Mouse (Mus musculus) stomach, postnatal 0 days (tissue): ENCODE measurements around the gene Kcnj11. TPM values are rescaled to one million over a fixed set of nuclear protein-coding genes. Genes with fewer than 3 reads are reported as not detected.
A peak's percentile ranks its signal among the peaks of the same experiment; 100 is the strongest.

Experiments used
- ATAC-seq: fragments of 200-750 bp; cut with Nextera tagmentation; 2 replicates; pipeline ENCODE4 v1.8.0; 2017; ENCODE audit not compliant: low FRiP score, low TSS enrichment
- DNase-seq: peaks from one replicate; pipeline ENCODE4 v3.0.0-alpha.2; 2016; ENCODE audit warnings: low spot score
- H3K27ac ChIP-seq: fragments of 300-500 bp; sonication (generic); replicated peaks from 2 replicates; pipeline ENCODE4 v1.5.1; 2014; ENCODE audit warnings: mild to moderate bottlenecking, control low read depth
- H3K27me3 ChIP-seq: fragments of 300-500 bp; sonication (generic); 2 replicates; pipeline ENCODE4 v1.6.1; 2014; ENCODE audit warnings: low read length; ENCODE audit not compliant: control insufficient read depth, insufficient read depth
- H3K36me3 ChIP-seq: fragments of 300-500 bp; sonication (generic); 2 replicates; pipeline ENCODE4 v1.6.1; 2014; ENCODE audit warnings: low read length, mixed read lengths; ENCODE audit not compliant: control insufficient read depth, insufficient read depth
- H3K4me1 ChIP-seq: fragments of 300-500 bp; sonication (generic); replicated peaks from 2 replicates; pipeline ENCODE4 v1.6.1; 2014; ENCODE audit warnings: antibody characterized with exemption; ENCODE audit not compliant: control insufficient read depth, insufficient read depth
- H3K4me2 ChIP-seq: fragments of 300-500 bp; sonication (generic); replicated peaks from 2 replicates; pipeline ENCODE4 v1.6.1; 2014; ENCODE audit warnings: low read depth, mild to moderate bottlenecking, control low read depth, moderate library complexity
- H3K4me3 ChIP-seq: fragments of 300-500 bp; sonication (generic); 2 replicates; pipeline ENCODE4 v1.5.1; 2014; ENCODE audit warnings: low read depth, low read length, control low read depth
- H3K9ac ChIP-seq: fragments of 300-500 bp; sonication (generic); 2 replicates; pipeline ENCODE4 v1.6.1; 2014; ENCODE audit warnings: mild to moderate bottlenecking, low read length, control low read depth, mixed read lengths
- H3K9me3 ChIP-seq: fragments of 300-500 bp; sonication (generic); 2 replicates; pipeline ENCODE4 v1.6.1; 2016; ENCODE audit warnings: low read length; ENCODE audit not compliant: control insufficient read depth
- CTCF ChIP-seq: IDR thresholded peaks from 2 replicates; pipeline ENCODE4 v1.5.1; 2016; ENCODE audit warnings: antibody characterized with exemption, low read depth, mild to moderate bottlenecking, moderate library complexity
- EP300 ChIP-seq: optimal IDR thresholded peaks from 2 replicates; pipeline ENCODE3; 2016; ENCODE audit warnings: antibody characterized with exemption
- WGBS: fragments of 180-500 bp; shearing (Covaris S2); extraction: QIAGEN DNeasy Blood & Tissue Kit; methylation state at CpG from one replicate; pipeline ENCODE4 v1.1.7; 2014; 5-methylcytosine and 5-hydroxymethylcytosine counted together
- polyA plus RNA-seq: library from polyadenylated mRNA; unstranded; fragments of >200 nt; fragmentation: Nextera tagmentation; extraction: Ambion mirVana; gene quantifications from 2 replicates; pipeline ENCODE4 v1.2.1, GENCODE M21; 2015

The Kcnj11 gene
- polyA plus RNA-seq, 1 experiment from 2014 or later = 0.61 TPM

DNA sequence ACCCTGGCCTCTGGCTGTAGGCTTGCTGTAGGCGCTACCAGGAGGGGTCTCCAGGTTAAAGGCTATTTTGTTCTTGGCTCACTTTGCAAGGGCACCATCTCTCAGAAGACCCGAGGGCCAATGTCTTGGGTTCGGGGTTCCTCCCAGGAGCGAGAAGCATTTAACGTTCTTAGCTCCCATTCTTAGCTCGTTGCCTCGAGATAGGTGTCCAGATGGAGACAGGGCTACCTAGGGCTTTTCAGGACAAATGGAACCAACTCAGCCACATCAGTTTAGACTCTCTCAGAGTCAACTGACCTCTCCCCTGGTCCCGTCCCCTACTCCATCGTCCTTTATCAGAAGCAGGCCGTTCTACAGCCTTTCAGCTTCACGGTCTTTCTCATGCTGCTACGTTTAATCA, 31.7 kb upstream of the Kcnj11 start:
- H3K4me1 ChIP-seq = no peaks in the 10 kb centered on the region
- no peak overlapping the region for H3K4me2 ChIP-seq
- no peak overlapping the region for H3K4me3 ChIP-seq
- DNase-seq (no peak), ATAC-seq (no peak)
- no peaks in the 10 kb centered on the region for H3K9me3 ChIP-seq
- no peak overlapping the region for H3K27ac ChIP-seq
- WGBS = 86% methylated on average over 12 of the region's 12 CpGs
- no peak overlapping the region for H3K9ac ChIP-seq
- no peaks in the 10 kb centered on the region for H3K27me3 ChIP-seq
- no peaks in the 10 kb centered on the region for H3K36me3 ChIP-seq
- TF ChIP-seq CTCF = no peak
- no peak for TF ChIP-seq EP300

DNA sequence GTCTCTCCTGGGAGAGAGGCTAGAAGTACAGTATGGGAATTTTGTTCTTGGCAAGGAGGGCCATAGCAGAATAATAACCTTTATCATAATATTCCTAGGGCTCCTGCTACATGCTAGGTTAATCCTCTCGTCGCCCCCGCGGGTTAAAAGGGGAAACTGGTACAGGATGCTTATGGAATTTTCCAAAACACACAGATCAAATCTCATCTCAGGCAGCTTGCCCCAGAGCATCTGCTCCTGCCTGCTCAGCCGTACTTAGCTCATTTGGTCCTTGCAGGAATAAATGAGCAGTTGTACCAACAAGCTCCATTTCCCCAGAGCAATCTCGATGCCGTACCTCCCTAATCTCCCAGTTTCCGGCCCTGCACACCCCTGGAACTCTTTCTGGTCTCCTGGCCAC, 31.2 kb upstream of the Kcnj11 start:
- ATAC-seq = no peak
- H3K9ac ChIP-seq = no peak overlapping the region
- TF ChIP-seq CTCF (no peak), EP300 (no peak)
- no peaks in the 10 kb centered on the region for H3K4me1 ChIP-seq
- peak overlapping the region; percentile 53; the same call in 1 of the 2 replicates for H3K27ac ChIP-seq
- no peak for DNase-seq
- H3K27me3 ChIP-seq = no peaks in the 10 kb centered on the region
- no peak overlapping the region for H3K4me2 ChIP-seq
- no peaks in the 10 kb centered on the region for H3K9me3 ChIP-seq
- H3K36me3 ChIP-seq = no peaks in the 10 kb centered on the region
- 59% methylated on average over 8 of the region's 8 CpGs for WGBS
- H3K4me3 ChIP-seq = no peak overlapping the region

DNA sequence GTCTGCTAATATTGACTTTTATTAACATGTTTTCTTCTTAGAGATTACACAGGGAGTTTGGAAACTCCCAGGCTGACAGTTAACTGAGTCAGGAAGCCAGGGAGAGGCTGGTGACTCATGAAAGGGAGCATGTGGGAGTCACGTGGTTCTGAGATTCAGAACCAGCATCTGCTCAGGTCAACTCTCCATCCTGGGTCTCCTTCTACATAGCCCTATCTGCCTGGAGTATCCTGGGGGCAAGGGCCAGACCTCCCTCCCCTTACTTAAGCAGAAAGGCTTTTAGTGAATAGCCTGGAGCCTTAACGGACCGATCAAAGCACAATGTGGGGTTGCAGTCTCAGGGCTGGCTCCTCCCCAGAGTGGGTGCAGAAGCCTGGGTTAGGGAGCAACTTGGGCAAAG, 30.7 kb upstream of the Kcnj11 start:
- DNase-seq (peak; percentile 75), ATAC-seq (peak; percentile 79; the same call in 1 of the 2 replicates)
- 15% methylated on average over 3 of the region's 3 CpGs for WGBS
- Histone ChIP-seq H3K27me3 (no peaks in the 10 kb centered on the region), H3K4me3 (no peak overlapping the region), H3K4me1 (no peaks in the 10 kb centered on the region), H3K9me3 (no peaks in the 10 kb centered on the region), H3K36me3 (no peaks in the 10 kb centered on the region), H3K27ac (peak overlapping the region; percentile 53; the same call in 1 of the 2 replicates), H3K9ac (no peak overlapping the region), H3K4me2 (no peak overlapping the region)
- no peak for TF ChIP-seq CTCF
- TF ChIP-seq EP300 = no peak

DNA sequence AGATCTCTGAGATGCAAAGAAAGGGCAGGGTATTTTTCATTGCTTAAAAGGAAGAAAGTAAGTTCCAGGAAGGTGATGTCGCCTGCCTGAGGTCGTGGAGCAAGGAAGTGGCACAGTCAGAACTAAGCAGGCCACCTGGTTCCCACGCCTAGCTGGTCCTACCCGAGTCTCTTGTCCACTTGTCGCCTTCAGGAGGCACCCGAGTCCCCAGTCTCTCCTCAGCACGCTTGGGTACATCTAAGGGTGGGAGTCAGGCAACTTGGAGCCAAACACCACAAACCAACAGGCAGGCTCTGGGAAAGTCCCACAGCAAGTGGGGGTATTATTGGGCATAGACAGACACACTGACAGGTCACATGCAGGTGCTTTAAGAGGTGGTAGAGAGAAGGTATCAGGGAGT, 30.2 kb upstream of the Kcnj11 start:
- 50% methylated on average over 7 of the region's 7 CpGs for WGBS
- Histone ChIP-seq H3K4me3 (no peak overlapping the region), H3K9me3 (no peaks in the 10 kb centered on the region), H3K27me3 (no peaks in the 10 kb centered on the region), H3K27ac (peak overlapping the region; percentile 89), H3K36me3 (no peaks in the 10 kb centered on the region), H3K4me1 (no peaks in the 10 kb centered on the region), H3K9ac (no peak overlapping the region), H3K4me2 (no peak overlapping the region)
- ATAC-seq (peak; percentile 68), DNase-seq (peak; percentile 66)
- TF ChIP-seq EP300 = no peak
- TF ChIP-seq CTCF = peak; percentile 28; the same call in 1 of the 2 replicates

DNA sequence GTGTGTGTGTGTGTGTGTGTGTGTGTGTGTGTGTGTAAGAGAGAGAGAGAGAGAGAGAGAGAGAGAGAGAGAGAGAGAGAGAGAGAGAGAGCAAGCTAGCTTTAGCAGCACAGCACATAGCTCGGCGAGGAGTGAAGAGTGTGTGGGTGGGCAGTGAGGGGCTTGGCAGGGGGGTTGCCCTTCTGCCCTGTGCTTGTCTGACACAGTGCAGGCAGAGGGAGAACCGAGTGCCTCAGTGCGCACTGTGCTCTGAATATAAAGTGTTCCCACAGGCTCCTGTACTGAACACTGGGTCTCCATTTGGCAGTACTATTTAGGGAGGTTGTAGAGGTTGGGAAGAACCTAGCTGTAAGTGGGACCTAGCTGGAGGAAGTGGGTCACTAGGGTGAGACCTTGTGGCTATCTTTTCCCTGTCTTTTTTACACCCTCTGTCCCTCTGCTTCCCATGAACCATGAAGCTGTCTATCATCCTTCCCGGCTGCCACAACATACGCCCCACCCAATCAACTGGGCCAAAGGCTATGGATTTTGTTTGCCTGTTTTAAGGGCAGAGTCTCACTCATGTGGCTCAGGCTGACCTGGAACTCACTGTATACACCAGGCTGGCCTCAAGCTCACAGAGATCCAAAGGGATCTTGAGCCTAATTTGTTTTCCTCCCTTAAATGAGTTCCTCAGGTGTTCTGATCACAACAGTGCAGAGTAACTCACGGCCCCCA, 29.1 kb upstream of the Kcnj11 start:
- Histone ChIP-seq H3K4me2 (no peak overlapping the region), H3K27ac (peak overlapping the region; percentile 80), H3K9me3 (no peaks in the 10 kb centered on the region), H3K4me3 (no peak overlapping the region), H3K9ac (no peak overlapping the region), H3K36me3 (no peaks in the 10 kb centered on the region), H3K4me1 (no peaks in the 10 kb centered on the region), H3K27me3 (no peaks in the 10 kb centered on the region)
- ATAC-seq = peak; percentile 62
- TF ChIP-seq CTCF (no peak), EP300 (no peak)
- peak; percentile 78 for DNase-seq
- WGBS = 44% methylated on average over 7 of the region's 7 CpGs

DNA sequence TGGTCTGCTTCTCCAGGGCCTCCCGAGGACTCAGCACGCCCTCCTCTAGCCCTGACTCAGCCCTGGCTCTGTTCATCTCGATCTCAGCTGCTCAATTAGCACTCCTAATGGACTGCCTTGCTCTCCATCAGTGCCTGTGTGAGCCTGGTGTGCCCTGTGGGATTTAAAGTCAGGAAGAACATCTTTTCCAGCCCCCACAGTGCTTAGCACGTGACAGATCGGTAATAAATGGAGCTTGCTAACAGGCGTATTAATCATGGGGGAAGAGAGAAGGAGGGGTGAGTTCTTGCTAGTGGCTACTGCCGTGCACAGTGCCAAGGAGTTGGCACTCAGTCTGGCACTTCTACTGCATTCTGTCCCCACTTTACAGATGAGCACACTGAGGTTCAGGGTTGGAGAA, 27.6 kb upstream of the Kcnj11 start:
- no peak for TF ChIP-seq CTCF
- no peak for TF ChIP-seq EP300
- Histone ChIP-seq H3K4me1 (no peaks in the 10 kb centered on the region), H3K4me3 (no peak overlapping the region), H3K9ac (no peak overlapping the region), H3K4me2 (no peak overlapping the region), H3K27ac (peak overlapping the region; percentile 61; the same call in 1 of the 2 replicates), H3K36me3 (no peaks in the 10 kb centered on the region), H3K9me3 (no peaks in the 10 kb centered on the region), H3K27me3 (no peaks in the 10 kb centered on the region)
- 23% methylated on average over 7 of the region's 7 CpGs for WGBS
- DNase-seq (peak; percentile 46), ATAC-seq (0 out of 2 replicates have a peak, but pooled peaks have one; percentile 5)
